Mouse (Mus musculus) lung, postnatal 25 days (tissue): ENCODE data around the gene Hrk.

Experiments
- DNase-seq: peaks from one replicate; pipeline ENCODE4 v3.0.0; 2022; ENCODE audit warnings: low spot score

Gene Hrk

GRCm38 (mm10) chr5:118223142-118223757 is 58.8 kb downstream of the Hrk start:
- no peak for DNase-seq

DNA sequence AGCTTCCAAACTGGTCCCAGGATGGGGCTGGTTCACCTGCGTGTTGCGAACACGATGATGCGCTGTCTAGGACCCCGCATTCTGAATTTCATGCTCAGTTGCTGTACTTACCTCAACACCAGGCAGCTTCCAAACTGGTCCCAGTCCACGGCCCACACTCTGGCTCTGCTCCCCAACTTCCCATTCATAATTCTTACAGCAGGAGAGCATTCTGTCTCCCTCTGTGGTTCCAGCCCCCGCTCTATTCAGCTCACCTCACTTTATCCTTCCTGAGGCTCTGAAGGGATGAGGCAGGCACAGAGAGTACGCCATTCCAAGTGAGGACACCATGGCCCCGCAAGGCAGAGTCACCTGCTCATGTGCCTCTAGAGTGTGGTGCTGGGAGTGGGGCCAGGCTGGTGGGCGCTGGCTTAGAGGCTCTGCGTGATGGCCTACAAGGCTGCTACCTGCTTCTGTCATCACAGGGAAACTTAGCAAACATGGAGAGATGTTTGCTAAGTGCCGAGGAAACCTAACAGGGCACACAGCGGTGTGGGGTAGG is 65.7 kb downstream of the Hrk start:
- DNase-seq: no peak

DNA sequence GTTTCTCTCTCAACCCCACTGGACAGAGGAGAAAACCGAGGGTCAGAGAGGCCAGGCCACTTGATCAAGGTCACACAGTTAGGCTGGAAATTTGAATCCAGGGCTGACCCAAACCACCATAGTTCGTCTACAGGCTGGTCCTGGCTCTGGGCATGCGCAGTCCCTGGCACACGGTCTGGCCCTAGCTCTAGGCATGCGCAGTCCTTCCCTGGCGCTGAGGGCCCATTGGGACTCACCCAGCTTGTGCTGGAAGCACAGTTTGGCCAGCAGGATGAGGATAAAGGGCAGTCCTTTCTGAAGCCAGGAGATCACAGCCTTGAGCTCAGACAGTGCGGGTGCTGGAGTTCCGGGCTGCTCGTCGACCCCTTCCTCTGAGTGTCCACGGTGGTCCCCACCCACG is 72.4 kb downstream of the Hrk start:
- DNase-seq: no peak
